Mouse (Mus musculus) thymus, postnatal 36 days (tissue): Measurements from ENCODE around the gene Slc25a17.
A peak's percentile ranks its signal among the peaks of the same experiment; 100 is the strongest.

ENCODE experiments used
- DNase-seq, 2 experiments: peaks; one replicate each; pipeline ENCODE4 v3.0.0; 2022; ENCODE audit warnings: mixed read lengths in 2 of 2

The Slc25a17 gene

DNA sequence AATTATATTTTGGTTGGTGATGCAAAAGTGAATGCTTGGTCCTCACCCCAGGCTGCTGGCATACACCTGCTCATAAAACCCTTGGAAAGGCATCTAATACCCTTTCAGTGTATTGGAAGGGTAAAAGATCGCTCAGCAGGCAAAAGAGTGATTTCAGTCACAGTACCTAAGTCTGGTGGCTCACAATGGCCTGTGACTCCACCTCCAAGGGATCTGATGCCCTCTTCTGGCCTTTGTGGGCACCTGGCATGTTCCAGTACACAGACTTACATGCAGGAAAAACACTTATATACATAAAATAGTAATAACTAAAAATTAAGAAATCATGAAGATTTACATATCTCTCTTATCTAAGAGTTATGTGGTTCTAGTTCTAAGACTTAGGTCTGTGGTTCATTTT, 8.0 kb downstream of the Slc25a17 start:
- DNase-seq: no peak

DNA sequence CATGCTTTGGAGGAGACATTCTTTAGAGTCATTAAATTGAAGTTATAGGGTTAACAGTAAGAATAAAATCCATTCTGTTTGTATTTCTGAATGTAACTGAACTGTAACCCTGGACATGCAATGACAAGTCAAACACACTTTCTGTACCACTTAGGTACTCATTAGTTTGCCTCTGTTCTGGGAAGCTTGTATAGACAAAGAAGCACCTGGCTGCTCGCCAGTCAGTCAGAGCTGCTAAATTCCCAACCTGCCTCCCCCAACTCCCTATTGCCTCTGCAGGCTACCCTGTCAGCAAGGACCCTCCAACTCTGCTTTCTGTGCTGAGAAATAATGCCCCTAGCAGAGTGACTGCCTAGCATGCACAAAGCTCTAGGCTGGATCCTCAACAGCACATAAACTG, 10.2 kb downstream of the Slc25a17 start:
- no peak for DNase-seq

- no peak for DNase-seq
Observed at GRCm38 (mm10) chr15:81348366-81348765, 12.2 kb downstream of the Slc25a17 start.

GRCm38 (mm10) chr15:81347466-81347865, 13.1 kb downstream of the Slc25a17 start:
- no peak for DNase-seq

- DNase-seq: no peak
Observed at GRCm38 (mm10) chr15:81341426-81341825, 19.2 kb downstream of the Slc25a17 start.

GRCm38 (mm10) chr15:81339158-81339557, 21.5 kb downstream of the Slc25a17 start:
- DNase-seq: no peak

DNA sequence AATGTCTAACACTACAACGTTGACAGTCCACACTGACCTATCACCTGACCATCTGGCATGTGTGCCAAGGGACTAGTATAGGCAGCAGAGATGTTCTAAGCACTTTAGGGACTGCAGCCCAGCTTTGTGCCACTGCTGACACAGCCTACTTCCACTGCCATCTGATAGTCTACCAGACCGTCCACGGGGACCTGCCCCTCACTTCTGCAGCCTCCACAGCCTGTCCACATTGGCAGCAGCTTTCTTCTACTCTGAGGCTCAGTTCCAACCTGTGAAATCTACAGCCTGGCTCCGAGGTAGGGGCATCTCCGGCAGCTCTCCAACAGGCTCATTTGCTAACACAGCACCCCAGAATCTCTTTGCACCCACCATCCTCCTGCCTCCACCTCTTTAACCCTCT, 24.1 kb downstream of the Slc25a17 start:
- no peak for DNase-seq

GRCm38 (mm10) chr15:81332517-81332916, 28.1 kb downstream of the Slc25a17 start:
- no peak for DNase-seq

DNA sequence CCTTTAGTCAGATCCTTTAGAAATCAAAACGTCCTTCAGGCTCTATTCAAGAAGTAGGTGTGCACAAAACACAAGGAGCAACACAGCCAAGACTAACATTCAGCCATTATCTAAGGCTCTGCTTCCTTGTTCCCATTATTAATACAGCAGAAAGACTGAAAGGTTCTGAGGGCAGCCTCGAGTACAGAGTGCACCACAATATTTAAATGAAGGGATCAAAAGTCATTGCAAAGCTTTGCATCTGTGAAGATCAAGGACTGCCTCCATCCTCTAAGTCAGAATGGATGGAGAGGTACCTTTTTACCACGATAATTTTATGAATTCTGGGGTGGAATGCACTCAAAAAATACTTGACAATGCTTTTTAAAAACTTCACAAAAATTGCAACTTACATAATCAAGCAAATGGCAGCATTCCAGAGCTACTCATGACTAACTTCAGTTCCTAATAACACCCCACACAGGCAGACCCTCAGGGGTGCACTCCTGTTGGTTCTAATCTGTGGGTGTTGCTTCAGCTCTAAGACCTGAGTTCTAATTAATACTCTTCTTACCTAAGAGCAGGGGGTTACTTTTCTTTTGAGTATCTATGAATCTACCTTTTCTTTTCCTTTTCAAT, 29.7 kb downstream of the Slc25a17 start:
- DNase-seq: no peak

DNA sequence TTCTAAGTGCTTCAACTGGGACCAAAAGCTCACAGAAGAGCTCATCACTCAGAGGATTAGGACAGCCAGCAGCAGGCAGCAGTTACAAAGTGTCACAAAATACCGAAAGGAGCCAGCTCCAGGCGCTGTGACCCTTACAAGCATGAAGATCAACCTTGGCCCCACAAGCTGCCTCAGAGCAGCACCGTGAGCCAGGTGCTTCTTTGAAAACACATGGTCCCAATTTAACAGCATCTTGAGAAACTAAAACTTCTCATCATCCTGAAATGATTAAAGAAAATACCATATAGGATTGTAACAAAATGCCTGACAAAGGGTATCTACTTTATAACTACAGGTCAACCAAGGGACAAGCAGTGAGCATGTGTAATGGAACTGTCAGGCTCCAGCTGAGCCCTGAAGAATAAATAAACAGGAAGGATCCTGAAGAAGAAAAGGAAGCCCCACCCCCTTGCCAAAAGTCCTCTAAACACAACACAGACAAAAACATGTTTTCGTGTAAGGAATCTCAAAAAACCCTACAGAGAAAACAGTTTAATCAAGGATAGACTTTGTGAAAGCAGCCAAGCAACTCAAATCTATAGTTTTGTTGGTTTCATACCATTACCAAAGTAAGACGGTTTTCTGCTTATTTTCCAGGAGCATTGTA, 30.8 kb downstream of the Slc25a17 start:
- DNase-seq: no peak

DNA sequence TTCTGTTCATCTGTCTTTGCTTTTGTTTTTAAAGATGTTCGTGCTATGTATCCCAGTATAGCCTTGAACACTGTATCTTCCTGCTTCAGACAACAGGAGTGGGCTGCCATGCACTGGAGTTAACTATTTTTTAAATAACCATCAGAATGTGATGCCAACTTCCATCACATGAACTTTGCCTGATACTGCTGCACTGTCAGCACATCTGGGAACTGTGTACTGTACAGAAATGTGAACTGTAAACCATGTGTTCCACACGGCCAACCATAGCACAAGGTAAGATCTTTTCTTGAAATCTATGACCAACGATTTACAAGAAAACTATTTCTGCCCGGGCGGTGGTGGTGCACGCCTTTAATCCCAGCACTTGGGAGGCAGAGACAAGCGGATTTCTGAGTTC, 33.1 kb downstream of the Slc25a17 start:
- DNase-seq: no peak

DNA sequence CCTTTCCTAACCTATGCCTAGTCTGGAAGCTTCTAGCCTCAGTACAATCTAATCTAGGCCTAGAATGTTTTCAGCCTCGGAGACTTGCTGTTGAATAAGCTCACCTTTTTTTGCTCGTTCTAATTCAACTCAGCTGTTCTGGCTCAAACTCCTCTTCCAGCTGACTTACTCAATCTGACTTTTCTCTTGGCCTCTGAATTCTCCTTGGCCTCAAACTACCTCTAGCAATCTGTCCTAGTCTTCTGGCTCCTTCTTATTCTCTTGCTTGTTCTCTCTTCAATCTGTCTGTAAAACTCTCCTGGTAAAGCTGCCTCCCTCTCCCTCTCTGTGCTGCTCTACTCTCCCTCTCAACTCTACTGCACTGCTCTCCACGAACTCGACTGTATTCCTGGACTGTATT, 35.6 kb downstream of the Slc25a17 start:
- no peak for DNase-seq

- no peak for DNase-seq
Observed at GRCm38 (mm10) chr15:81320137-81320536, 40.5 kb downstream of the Slc25a17 start.

- no peak for DNase-seq
Observed at GRCm38 (mm10) chr15:81319462-81319861, 41.1 kb downstream of the Slc25a17 start.

DNA sequence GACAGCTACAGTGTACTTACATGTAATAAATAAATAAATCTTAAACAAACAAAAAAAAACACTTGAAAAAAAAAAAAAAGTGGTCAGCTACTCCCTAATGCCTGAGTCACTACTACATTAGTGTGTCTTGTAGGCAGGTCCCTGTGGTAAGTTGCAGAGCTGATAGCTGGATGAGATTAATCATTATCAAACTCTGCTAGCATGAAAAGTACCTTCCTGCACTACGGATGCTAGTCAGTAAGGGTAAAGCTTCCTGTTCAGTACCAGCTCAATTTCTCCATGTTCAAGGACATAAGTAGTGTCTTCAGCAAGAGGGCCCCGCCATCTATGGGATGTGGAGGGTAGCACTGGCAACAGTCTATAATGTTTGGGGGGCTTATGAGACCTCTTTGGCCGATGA, 46.7 kb downstream of the Slc25a17 start:
- DNase-seq: no peak

GRCm38 (mm10) chr15:81311026-81311425, 49.6 kb downstream of the Slc25a17 start:
- DNase-seq: no peak

GRCm38 (mm10) chr15:81310353-81310752, 50.3 kb downstream of the Slc25a17 start:
- DNase-seq: no peak

DNA sequence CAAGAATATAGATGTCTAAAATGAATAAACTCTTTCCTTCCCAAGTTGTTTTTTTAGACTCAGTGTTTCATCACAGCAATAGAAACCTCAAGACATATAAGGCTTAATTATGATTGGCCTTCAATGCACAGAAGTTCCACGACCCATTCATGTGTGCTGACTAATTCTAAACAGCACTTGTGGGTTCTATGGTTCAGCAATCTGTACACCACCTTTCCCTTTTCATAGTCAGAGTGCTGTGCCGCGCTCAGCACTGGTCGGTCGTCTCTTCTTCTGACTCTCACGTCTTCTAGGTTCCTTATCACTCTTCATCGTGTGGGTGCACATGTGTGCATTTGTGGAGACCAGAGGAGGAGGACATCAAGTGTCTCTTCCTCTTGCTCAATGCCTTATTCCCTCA, 52.6 kb downstream of the Slc25a17 start:
- DNase-seq: no peak

DNA sequence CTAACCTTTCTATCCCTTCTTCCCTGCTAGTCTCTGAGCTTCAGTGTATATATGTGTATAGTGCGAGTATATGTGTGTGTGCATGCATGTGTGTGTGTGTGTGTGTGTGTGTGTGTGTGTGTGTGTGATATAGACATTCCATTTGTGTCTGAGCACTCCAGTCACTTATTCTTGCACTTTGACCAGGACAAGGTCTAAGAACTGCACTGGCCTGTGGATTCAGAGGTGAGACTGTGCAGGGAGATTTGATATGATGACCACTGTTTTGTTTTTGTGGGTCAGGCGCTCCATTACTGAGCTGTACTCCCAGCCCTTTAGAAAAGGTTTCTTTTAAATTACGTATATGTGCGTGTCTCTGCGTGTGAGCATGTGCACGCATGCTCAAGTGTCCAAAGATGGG, 54.1 kb downstream of the Slc25a17 start:
- no peak for DNase-seq

GRCm38 (mm10) chr15:81305035-81305434, 55.6 kb downstream of the Slc25a17 start:
- no peak for DNase-seq

DNA sequence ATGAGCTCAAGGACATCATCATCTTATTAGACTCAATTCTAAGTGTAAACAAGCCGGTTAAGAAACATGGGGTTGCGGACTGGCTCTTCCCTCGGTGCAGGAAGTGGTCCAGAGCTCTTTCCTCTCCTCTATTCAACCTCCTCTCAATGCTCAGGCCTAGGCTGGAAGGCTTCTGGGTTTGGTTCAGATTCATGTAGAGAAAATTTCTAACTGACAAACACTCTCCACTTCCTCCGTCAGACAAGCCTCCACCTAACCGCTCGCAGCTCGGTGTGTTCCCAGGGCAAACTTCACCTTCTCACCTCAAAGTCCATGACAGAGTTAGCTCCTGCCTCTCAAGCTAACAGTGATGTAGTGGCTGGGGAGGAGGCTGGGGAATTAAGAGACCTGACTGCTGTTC, 56.6 kb downstream of the Slc25a17 start:
- peak in 1 of 2 experiments; percentile 12 for DNase-seq

DNA sequence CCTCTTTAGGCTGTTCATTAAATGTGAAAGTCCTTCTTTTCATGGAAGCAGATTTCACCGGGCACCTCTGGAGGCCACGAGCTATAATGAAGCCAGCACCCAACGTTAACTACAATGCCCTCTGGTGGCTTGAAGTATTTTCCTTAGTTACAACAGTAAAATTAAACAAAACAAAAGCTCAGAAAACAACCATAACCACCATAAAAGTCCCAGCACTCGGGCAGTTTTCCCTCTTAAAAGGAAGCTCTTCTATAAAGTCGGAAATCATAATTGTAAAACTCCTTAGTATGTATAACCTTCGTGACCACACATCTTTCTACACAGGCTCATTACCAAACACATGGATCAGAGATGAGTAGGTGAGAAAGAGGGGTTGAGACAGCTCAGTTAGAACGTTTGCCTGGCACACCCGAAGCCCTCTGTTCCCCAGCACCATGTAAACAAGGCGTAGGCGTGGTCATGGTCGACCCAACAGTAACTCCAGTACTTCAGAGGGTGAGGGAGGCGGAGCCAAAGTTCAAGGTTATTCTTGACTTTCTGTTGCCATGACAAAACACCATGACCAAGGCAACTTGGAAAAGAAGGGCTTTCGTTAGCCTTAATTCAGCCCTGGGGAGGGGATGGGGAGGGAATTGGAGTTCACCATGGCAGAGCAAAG, 58.3 kb downstream of the Slc25a17 start:
- DNase-seq: peak; percentile 10 to 46

DNA sequence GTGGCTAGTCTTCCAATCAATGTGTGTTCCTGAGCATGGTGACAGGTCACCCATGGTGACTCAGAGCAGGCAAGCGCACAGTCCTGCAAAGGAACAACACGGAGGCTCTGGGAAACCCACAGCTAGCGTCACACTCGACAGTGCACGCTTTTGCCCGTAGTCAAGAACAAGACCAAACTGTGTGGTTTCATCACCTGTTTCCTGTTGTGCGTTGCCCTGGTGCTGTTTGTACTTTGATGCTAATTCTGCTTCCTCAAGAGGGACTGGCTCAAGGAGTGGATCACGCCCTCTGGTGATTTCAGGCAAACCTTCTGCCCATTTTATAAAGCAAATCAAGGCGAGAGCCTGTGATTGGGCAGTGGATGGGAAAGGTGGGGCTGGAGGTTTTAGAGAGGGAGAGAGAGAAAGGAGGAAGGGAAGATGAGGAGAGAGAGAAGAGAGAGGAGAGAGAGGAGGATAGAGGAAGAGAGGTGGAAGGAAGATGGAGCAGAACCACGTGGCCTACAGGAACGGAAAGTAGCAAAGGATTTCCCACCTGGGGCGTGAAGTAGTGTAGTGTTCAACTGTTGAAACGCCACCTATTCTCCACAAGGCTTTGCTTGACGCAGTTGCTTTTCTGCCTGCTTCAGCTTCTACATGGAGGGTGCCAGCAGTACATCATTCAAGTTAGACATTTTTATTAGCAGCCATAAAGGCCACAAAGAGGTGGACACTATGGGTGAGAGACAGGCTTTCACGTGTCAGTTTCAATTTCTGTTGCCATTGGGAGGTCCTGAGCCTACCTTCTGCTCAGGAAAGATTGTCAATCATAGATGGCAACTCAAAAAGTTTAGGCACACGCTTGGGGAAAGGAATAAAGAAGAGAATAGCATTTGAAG, 59.2 kb downstream of the Slc25a17 start:
- DNase-seq: peak; percentile 75 to 84
